Mouse (Mus musculus) kidney, adult 2 months (tissue): ENCODE results near the gene Slc6a9. TPM values are rescaled to one million over a fixed set of nuclear protein-coding genes. Genes with fewer than 3 reads are reported as not detected.

Experiments used
- DNase-seq: peaks from one replicate; pipeline ENCODE4 v3.0.0; 2021
- H3K27ac ChIP-seq: fragments of 200-500 bp; 2 replicates; pipeline ENCODE4 v1.5.1; 2012; ENCODE audit warnings: low read depth, low read length, control low read depth, inconsistent platforms; ENCODE audit not compliant: insufficient read depth
- H3K27me3 ChIP-seq: fragments of 200-500 bp; replicated peaks from 2 replicates; pipeline ENCODE4 v1.6.1; 2012; ENCODE audit warnings: mild to moderate bottlenecking, moderate library complexity, low read length, inconsistent platforms; ENCODE audit not compliant: control insufficient read depth, insufficient read depth
- H3K36me3 ChIP-seq: fragments of 200-500 bp; 2 replicates; pipeline ENCODE4 v1.6.1; 2012; ENCODE audit warnings: mild to moderate bottlenecking, moderate library complexity, low read length, inconsistent platforms; ENCODE audit not compliant: control insufficient read depth, insufficient read depth
- H3K4me1 ChIP-seq: fragments of 200-500 bp; 2 replicates; pipeline ENCODE4 v1.6.1; 2011; ENCODE audit warnings: low read length; ENCODE audit not compliant: control insufficient read depth, insufficient read depth
- H3K4me3 ChIP-seq: fragments of 200-500 bp; 2 replicates; pipeline ENCODE4 v1.5.1; 2011; ENCODE audit warnings: mild to moderate bottlenecking, low read depth, low read length, control low read depth; ENCODE audit not compliant: insufficient read depth
- CTCF ChIP-seq: fragments of 200-500 bp; conservative IDR thresholded peaks from 2 replicates; pipeline ENCODE4 v1.5.1; 2011; ENCODE audit warnings: low read depth, mild to moderate bottlenecking, control low read depth, low read length, moderate library complexity, mixed read lengths; ENCODE audit not compliant: insufficient read depth, insufficient read length
- POLR2A ChIP-seq: fragments of 200-500 bp; IDR thresholded peaks from one replicate; pipeline ENCODE4 v1.6.1; 2011; ENCODE audit warnings: low read depth, low read length, control low read depth
- WGBS: fragments of 180-500 bp; shearing (Covaris S2); methylation state at CpG from one replicate; pipeline ENCODE4 v1.1.7; 2018; 5-methylcytosine and 5-hydroxymethylcytosine counted together
- polyA plus RNA-seq: library from polyadenylated mRNA; depleted of rRNA; stranded (reverse); fragments of >200 nt; gene quantifications from 2 replicates; pipeline ENCODE4 v1.2.3, GENCODE M21; 2012; rRNA removed

The Slc6a9 gene
- polyA plus RNA-seq = 19.2 and 25.7 TPM in 2 replicates

DNA sequence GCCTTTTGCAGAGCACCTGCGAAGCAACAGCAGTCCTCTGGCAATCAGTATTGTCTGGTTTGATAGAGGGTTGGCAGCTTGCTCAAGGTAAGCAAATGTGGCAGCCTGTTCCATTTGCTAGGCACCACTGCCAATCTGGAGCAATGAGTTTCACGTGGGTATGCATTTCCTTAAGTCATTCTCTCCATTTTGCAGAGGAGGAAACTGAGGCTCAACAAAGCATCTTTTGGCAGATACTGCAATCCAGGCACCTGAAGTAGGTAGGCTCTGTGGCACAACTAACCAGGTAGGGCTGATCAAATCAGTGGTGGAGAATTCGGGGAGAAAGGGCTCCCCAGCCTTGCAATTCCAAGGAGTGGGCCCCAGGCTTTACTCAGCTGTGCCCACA is at the start of gene Slc6a9:
Slc6a9 (plus strand) TSS at position 50 of the 388 bp plus-strand sequence.
- Histone ChIP-seq H3K4me3 (peak within 1 kb of the TSS; percentile 93), H3K4me1 (peaks cover 5% of the 10 kb centered on the region; the same call in 1 of the 2 replicates), H3K27me3 (no peaks in the 10 kb centered on the region), H3K27ac (peak within 1 kb of the TSS; percentile 3), H3K36me3 (no peaks in the 10 kb centered on the region)
- DNase-seq = no peak
- 52% methylated on average over 3 of the region's 3 CpGs for WGBS
- TF ChIP-seq CTCF (no peak), POLR2A (no peak)

DNA sequence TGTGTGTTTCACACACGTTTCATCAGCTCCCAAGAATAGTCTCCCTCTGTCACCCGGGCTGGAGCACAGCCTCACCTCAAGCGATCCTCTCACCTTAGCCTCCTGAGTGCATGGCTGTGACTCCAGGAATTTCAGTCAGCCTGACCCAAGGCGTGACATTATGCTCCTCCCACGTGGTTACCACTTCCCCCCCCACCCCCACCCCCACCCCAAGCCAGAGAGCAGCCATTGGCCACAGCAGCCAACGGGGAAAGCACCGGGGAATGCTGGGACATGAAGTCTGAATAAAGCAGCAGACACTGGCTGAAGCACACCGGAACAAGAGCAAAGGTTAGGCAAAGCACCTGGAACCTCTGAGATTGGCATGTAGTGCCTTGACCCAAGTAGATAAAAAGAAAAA is 47.3 kb upstream of the Slc6a9 start:
- DNase-seq = peak; percentile 79
- H3K4me3 ChIP-seq = peak overlapping the region; percentile 7; the same call in 1 of the 2 replicates
- WGBS = 19% methylated on average over 8 of the region's 8 CpGs
- H3K4me1 ChIP-seq = no peaks in the 10 kb centered on the region
- H3K27me3 ChIP-seq = no peaks in the 10 kb centered on the region
- no peaks in the 10 kb centered on the region for H3K36me3 ChIP-seq
- TF ChIP-seq CTCF = no peak
- no peak for TF ChIP-seq POLR2A
- H3K27ac ChIP-seq = no peak overlapping the region

DNA sequence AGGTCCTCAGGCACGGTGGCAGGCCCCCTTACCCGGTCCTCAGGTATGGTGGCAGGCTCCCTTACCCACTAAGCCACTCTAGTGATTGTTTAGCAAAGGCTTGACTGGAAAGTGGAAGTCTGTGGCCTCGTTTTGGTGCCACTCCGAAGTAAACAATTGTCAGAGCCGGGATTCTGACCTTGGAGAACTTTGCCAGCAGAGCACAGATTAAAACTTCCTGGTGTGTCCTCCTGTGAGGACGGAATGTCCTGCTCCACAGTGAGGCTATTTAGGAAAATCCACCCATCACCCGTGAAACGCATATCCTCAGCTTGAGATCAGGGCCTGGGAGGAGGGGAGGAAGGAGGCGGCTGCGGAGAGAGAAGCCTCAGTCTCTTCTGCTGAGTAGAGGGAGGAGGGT is 46.0 kb upstream of the Slc6a9 start:
- Histone ChIP-seq H3K36me3 (no peaks in the 10 kb centered on the region), H3K27me3 (no peaks in the 10 kb centered on the region), H3K27ac (no peak overlapping the region), H3K4me1 (no peaks in the 10 kb centered on the region), H3K4me3 (no peak overlapping the region)
- no peak for TF ChIP-seq CTCF
- TF ChIP-seq POLR2A = no peak
- 64% methylated on average over 10 of the region's 10 CpGs for WGBS
- no peak for DNase-seq

DNA sequence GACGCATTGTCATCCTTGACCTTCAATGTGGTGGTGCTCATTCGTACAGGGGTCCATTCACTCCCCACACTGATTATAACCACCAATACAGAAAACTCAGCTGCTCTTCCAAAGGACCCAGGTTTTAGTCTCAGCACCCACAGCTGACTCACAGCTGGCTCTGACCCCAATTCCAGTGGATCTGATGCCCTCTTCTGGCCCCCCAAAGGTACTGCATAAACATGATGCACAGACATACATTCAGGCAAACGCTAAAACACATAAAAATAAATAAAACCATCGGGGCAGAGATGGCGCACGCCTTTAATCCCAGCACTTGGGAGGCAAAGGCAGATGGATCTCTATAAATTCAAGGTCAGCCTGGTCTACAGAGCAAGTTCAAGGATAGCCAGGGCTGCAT is 34.4 kb upstream of the Slc6a9 start:
- no peak for DNase-seq
- H3K27me3 ChIP-seq = no peaks in the 10 kb centered on the region
- no peak overlapping the region for H3K27ac ChIP-seq
- no peaks in the 10 kb centered on the region for H3K4me1 ChIP-seq
- H3K36me3 ChIP-seq = no peaks in the 10 kb centered on the region
- TF ChIP-seq CTCF (0 out of 2 replicates have a peak, but pooled peaks have one; percentile 18), POLR2A (no peak)
- WGBS = 87% methylated on average over 6 of the region's 6 CpGs
- no peak overlapping the region for H3K4me3 ChIP-seq

DNA sequence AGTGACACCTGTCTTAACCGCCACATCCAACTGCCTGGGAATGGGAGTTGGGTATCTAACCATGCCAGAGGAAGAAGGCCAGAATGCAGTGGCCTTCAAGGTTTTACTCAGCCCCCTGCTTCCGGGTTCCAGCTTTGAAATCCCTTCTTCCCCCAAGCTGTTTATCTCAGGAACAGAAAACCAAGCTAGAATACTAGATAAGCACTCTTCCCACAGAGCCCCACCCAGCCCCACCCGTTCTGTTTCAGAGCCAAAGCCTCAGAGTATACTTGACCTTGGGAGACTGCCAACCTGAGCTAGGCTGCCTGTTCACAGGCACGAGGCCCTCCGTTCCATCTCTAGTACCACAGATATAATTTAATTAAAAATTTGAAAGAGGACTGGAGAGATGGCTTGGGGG is 27.3 kb upstream of the Slc6a9 start:
- H3K36me3 ChIP-seq = no peaks in the 10 kb centered on the region
- H3K27ac ChIP-seq = no peak overlapping the region
- 62% methylated on average over 5 of the region's 5 CpGs for WGBS
- H3K4me1 ChIP-seq = no peaks in the 10 kb centered on the region
- TF ChIP-seq CTCF (no peak), POLR2A (no peak)
- no peak for DNase-seq
- no peaks in the 10 kb centered on the region for H3K27me3 ChIP-seq
- H3K4me3 ChIP-seq = no peak overlapping the region

DNA sequence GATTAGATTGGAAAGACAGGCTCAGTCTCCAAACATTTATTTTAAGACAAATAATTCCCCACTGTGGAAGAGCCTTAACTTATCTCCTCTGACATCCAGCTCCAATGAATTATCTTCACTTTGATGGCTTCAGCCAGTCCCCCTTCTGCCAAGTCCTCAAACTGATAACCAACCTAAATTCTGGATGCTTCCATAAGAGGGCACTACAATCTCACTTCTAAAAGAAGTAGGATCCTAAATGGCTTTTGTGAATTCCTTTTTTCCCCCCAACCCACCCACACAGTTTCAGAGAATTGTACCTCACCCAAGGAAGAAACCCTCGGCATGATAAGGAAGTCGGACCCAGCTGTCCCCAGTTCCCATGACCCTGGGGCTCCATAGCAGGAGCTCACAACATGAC is 23.4 kb upstream of the Slc6a9 start:
- Histone ChIP-seq H3K4me3 (no peak overlapping the region), H3K36me3 (no peaks in the 10 kb centered on the region), H3K4me1 (no peaks in the 10 kb centered on the region), H3K27me3 (no peaks in the 10 kb centered on the region), H3K27ac (no peak overlapping the region)
- 49% methylated on average over 2 of the region's 2 CpGs for WGBS
- no peak for DNase-seq
- TF ChIP-seq CTCF = no peak
- TF ChIP-seq POLR2A = no peak

DNA sequence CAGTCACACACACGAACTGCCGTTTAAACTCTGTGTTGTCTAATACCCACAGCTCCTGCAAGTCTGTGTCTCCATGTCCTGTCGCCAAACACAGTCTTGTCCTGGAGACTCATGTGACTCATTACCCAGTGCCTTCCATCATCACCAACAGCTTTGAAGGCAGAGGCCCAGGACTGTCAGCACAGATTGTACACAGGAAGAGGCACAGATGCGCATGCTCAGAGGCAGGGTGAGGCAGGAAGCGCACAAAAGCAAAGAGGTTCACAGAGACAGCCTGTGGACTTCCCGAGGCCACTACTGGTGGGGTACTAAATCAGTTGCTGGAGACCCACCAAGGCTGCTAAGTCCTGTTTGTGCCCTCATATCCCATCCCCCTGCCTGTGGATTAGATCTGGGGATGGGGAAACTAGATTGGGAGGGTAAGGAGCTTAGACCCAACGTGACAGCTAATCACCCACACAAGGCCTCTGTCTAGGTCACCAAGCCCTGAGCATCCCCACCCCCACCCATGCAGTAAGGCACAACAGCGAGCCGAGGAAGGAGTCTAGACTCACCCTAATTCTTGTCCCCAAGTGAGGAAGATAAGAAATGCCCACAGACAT is 20.6 kb upstream of the Slc6a9 start:
- Histone ChIP-seq H3K4me3 (no peak overlapping the region), H3K27ac (no peak overlapping the region), H3K27me3 (no peaks in the 10 kb centered on the region), H3K36me3 (no peaks in the 10 kb centered on the region), H3K4me1 (no peaks in the 10 kb centered on the region)
- no peak for TF ChIP-seq CTCF
- no peak for DNase-seq
- whole genome bisulfite sequencing = 63% methylated on average over 9 of the region's 9 CpGs
